Mouse (Mus musculus) olfactory bulb, adult 2 months (tissue): ENCODE data around the gene Galr2.

Source experiments
- CTCF ChIP-seq: fragments of 200-500 bp; IDR thresholded peaks from 2 replicates; pipeline ENCODE4 v1.5.1; 2012; ENCODE audit warnings: low read depth, mild to moderate bottlenecking, low read length, moderate library complexity; ENCODE audit not compliant: insufficient read depth
- POLR2A ChIP-seq: fragments of 200-500 bp; IDR thresholded peaks from 2 replicates; pipeline ENCODE4 v1.6.1; 2012; ENCODE audit warnings: mild to moderate bottlenecking, low read depth, low read length, moderate library complexity; ENCODE audit not compliant: insufficient read depth

DNA sequence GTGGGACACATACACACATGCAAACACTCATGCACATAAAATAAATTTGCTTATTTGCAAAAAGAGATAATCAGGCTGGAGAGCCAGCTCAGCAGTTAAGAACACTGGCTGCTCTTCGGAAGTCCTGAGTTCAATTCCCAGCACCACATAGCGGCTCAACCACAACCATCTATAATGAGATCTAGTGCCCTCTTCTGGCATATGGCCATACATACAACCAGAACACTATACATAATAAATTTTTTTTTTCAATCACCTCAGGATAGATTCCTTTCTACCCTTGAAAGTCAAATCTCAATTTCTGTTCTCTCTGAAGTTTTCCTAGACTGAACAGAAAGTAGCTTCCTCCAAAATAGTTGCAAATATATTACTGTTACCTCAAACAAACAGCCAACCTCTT lies 24.7 kb downstream of the Galr2 start:
- no peak for TF ChIP-seq POLR2A
- TF ChIP-seq CTCF: no peak
